ENCODE assay signal across 8 mouse cellular contexts in the genomic region with DNA sequence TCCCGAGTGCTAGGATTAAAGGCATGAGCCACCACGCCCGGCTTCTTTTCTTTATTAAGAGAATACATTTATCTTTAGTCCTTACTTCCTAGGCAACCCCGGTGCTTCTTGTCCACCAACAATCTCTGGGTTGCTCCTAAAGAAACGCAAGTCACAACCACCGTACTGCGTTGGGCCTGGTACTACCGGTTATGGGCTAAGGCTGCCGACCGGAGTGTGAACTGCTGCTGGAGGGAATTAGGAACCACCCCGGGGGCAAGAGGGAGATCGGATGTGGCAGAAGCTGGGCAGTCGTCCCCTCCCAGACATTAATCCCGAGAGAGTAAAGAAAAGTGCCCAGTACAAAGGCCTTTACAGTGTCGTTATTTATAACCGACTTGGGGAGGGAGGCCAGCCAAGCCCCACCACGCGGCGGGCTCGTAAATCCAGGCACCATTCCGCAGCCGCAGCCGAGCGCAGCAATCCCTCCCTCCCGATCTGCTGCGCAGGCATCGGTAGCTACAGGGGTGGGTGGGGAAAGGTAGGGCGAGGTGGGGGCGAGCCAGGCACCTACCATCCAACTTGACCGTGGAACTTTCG. TPM values are rescaled to one million over a fixed set of nuclear protein-coding genes. Genes with fewer than 3 reads are reported as not detected.
DNase-seq lines count a peak whose midpoint lies in the region; ATAC-seq and TF ChIP-seq lines count a peak whose summit lies in the region.

No protein-coding gene starts in this region.

- DNase-seq in testis, postnatal 10 days (ENCODE audit: low spot score): no peak
- peak; percentile 51 for DNase-seq in heart, postnatal 4 days
- no peak for DNase-seq in frontal cortex, postnatal 25 days (ENCODE audit: low spot score in 2 of 2)
- DNase-seq in spleen, postnatal 10 days (ENCODE audit: low spot score in 2 of 2): no peak
- no peak for DNase-seq in lung, postnatal 14 days

- 0 out of 2 replicates have a peak, but pooled peaks have one; percentile 9 for ATAC-seq in limb, embryonic 12.5 days (ENCODE audit: insufficient number of reproducible peaks, insufficient read depth, low FRiP score, low TSS enrichment, low read depth)
- ATAC-seq in stomach, embryonic 16.5 days (ENCODE audit: insufficient read depth, low FRiP score): no peak

- no peaks in the 10 kb centered on the region for H3K9me3 ChIP-seq in limb, embryonic 12.5 days
- H3K9me3 ChIP-seq in stomach, embryonic 16.5 days (replicated peaks; ENCODE audit: control insufficient read depth, low read length): no peaks in the 10 kb centered on the region

- H3K27ac ChIP-seq in testis, adult 2 months (ENCODE audit: control insufficient read depth, insufficient read depth, low read depth, low read length): no peak overlapping the region
- H3K27ac ChIP-seq in limb, embryonic 12.5 days: peak overlapping the region; percentile 71
- H3K27ac ChIP-seq in stomach, embryonic 16.5 days (ENCODE audit: low read length): no peak overlapping the region

- H3K4me3 ChIP-seq in testis, adult 2 months (ENCODE audit: control insufficient read depth, low read depth, low read length): peak overlapping the region; percentile 30
- H3K4me3 ChIP-seq in limb, embryonic 12.5 days (replicated peaks): peak overlapping the region; percentile 29
- peak overlapping the region; percentile 31 for H3K4me3 ChIP-seq in stomach, embryonic 16.5 days (replicated peaks; ENCODE audit: low read length)

- no peak for TF ChIP-seq CTCF in testis, adult 2 months (IDR thresholded peaks at IDR 0.05; ENCODE audit: control insufficient read depth, insufficient read depth, insufficient replicate concordance, low read depth, low read length)

- no peak overlapping the region for H3K9ac ChIP-seq in limb, embryonic 12.5 days (replicated peaks)
- peak overlapping the region; percentile 24; the same call in 1 of the 2 replicates for H3K9ac ChIP-seq in stomach, embryonic 16.5 days (ENCODE audit: low read length)

- H3K27me3 ChIP-seq in testis, adult 2 months (ENCODE audit: control insufficient read depth, insufficient read depth, low read length): no peaks in the 10 kb centered on the region
- H3K27me3 ChIP-seq in limb, embryonic 12.5 days: peaks cover 52% of the 10 kb centered on the region
- peaks cover 20% of the 10 kb centered on the region; the same call in 1 of the 2 replicates for H3K27me3 ChIP-seq in stomach, embryonic 16.5 days (ENCODE audit: control insufficient read depth, insufficient read depth, low read length)

- WGBS in limb, embryonic 12.5 days: 1% methylated on average over 31 of the region's 31 CpGs
- WGBS in stomach, embryonic 16.5 days: 5% methylated on average over 31 of the region's 31 CpGs

- no peak for TF ChIP-seq POLR2A in testis, adult 2 months (IDR thresholded peaks at IDR 0.05; ENCODE audit: control insufficient read depth, low read depth, low read length)

- peaks cover 43% of the 10 kb centered on the region for H3K4me1 ChIP-seq in testis, adult 2 months (ENCODE audit: control insufficient read depth, insufficient read depth, low read length)
- H3K4me1 ChIP-seq in limb, embryonic 12.5 days (replicated peaks): peaks cover 85% of the 10 kb centered on the region
- H3K4me1 ChIP-seq in stomach, embryonic 16.5 days (ENCODE audit: control insufficient read depth, insufficient read depth, low read length): peaks cover 32% of the 10 kb centered on the region

- H3K36me3 ChIP-seq in testis, adult 2 months (ENCODE audit: control insufficient read depth, insufficient read depth, low read length): no peaks in the 10 kb centered on the region
- H3K36me3 ChIP-seq in limb, embryonic 12.5 days: no peaks in the 10 kb centered on the region
- no peaks in the 10 kb centered on the region for H3K36me3 ChIP-seq in stomach, embryonic 16.5 days (ENCODE audit: control insufficient read depth, insufficient read depth, low read length)

- peak overlapping the region; percentile 57 for H3K4me2 ChIP-seq in limb, embryonic 12.5 days
- H3K4me2 ChIP-seq in stomach, embryonic 16.5 days (ENCODE audit: low read depth, low read length): peak overlapping the region; percentile 48

RNA-seq across cellular contexts. Expression of a gene that starts 6.6 kb away (rescaled TPM):
- polyA plus RNA-seq in testis, adult 2 months (2012; rRNA removed): 11.2 and 13.3 TPM in 2 replicates
- total RNA-seq in heart, postnatal 4 days (2021): 10 to 100 TPM in 1 of 2 experiments, 1 to 10 TPM in 1; 9.4 to 12.8 TPM
- 2.2 and 2.5 TPM in 2 replicates for polyA plus RNA-seq in limb, embryonic 12.5 days (2016; fragmentation: Nextera tagmentation; extraction: Ambion mirVana)
- polyA plus RNA-seq in stomach, embryonic 16.5 days (2015; fragmentation: Nextera tagmentation; extraction: Ambion mirVana): 0.22 and 0.41 TPM in 2 replicates

RNA-seq across cellular contexts. Expression of a gene that starts 41.6 kb away (rescaled TPM):
- polyA plus RNA-seq in testis, adult 2 months (2012; rRNA removed): 41.6 and 44.1 TPM in 2 replicates
- 10 to 100 TPM; 73.2 to 76.8 TPM for total RNA-seq in heart, postnatal 4 days (2021)
- polyA plus RNA-seq in limb, embryonic 12.5 days (2016; fragmentation: Nextera tagmentation; extraction: Ambion mirVana): 158 and 162 TPM in 2 replicates
- polyA plus RNA-seq in stomach, embryonic 16.5 days (2015; fragmentation: Nextera tagmentation; extraction: Ambion mirVana): 74.4 and 81.2 TPM in 2 replicates
